Mouse (Mus musculus): ENCODE measurements around the gene Agbl4. TPM values are rescaled to one million over a fixed set of nuclear protein-coding genes. Genes with fewer than 3 reads are reported as not detected.
A peak's percentile ranks its signal among the peaks of the same experiment; 100 is the strongest.

Agbl4 gene
- total and polyA plus RNA-seq, 3 experiments = not detected

DNA sequence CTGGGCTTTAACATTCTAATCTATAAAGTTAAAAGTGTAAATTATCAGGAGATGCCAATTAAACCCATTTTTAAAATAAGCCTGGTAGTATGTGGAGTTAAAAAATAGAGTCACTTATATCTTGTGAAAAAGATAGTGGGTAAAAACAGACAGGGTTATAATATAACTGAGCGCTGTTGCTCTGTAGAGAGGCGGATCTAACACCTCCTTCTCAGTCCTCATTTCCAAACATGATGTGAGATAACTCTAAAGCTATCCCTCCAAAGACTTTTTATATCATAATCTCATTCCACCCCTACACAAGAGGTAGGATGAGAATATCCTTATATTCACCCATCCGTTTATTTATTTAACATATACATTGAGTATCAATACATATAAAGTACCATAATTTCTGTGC is 669.9 kb downstream of the Agbl4 start:
- in situ Hi-C loops (cut with MboI; ENCODE audit: low pct_ligation_motif_present, low pct_unique_long_range_greater_than_20kb, low sequenced_read_pairs) = no loop called here
- no peak overlapping the region for H3K9ac ChIP-seq (ENCODE audit: insufficient read depth, low read depth)
- no peaks in the 10 kb centered on the region for H3K79me2 ChIP-seq (replicated peaks; ENCODE audit: control insufficient read depth, extremely low read depth, insufficient read depth, poor library complexity, severe bottlenecking)
- no peaks in the 10 kb centered on the region for H3K36me3 ChIP-seq (replicated peaks in 1 of 2; ENCODE audit: control insufficient read depth in 1 of 2, insufficient read depth in 1 of 2, low read length in 1 of 2)
- no peak overlapping the region for H3K4me3 ChIP-seq (replicated peaks in 1 of 3; ENCODE audit: low read depth in 2 of 3, low read length in 2 of 3, poor library complexity in 1 of 3)
- H3K4me2 ChIP-seq (ENCODE audit: insufficient read depth, low read depth, poor library complexity, severe bottlenecking) = no peak overlapping the region
- DNase-seq (ENCODE audit: extremely low read depth) = no peak
- H3K27ac ChIP-seq (ENCODE audit: insufficient read depth, low read depth) = no peak overlapping the region
- H3K27me3 ChIP-seq (replicated peaks) = no peaks in the 10 kb centered on the region
- H3K9me3 ChIP-seq (replicated peaks; ENCODE audit: low read length) = no peaks in the 10 kb centered on the region
- dilution Hi-C loops (cut with MboI; ENCODE audit: extremely low pct_ligation_motif_present, extremely low pct_unique_long_range_greater_than_20kb, low sequenced_read_pairs) = no loop called here
- TF ChIP-seq JUN (IDR thresholded peaks at IDR 0.05; ENCODE audit: insufficient read depth, low read depth, low read length) (no peak), PAX5 (IDR thresholded peaks at IDR 0.05; ENCODE audit: low read length) (no peak), MAZ (IDR thresholded peaks at IDR 0.05; ENCODE audit: low read depth, low read length) (no peak), ZMIZ1 (IDR thresholded peaks at IDR 0.05; ENCODE audit: low read depth, low read length) (no peak), CHD2 (IDR thresholded peaks at IDR 0.05; ENCODE audit: low read length) (no peak), CHD1 (IDR thresholded peaks at IDR 0.05; ENCODE audit: low read depth, low read length) (no peak), TBP (conservative IDR thresholded peaks at IDR 0.05; ENCODE audit: low read depth, low read length) (no peak), USF2 (conservative IDR thresholded peaks at IDR 0.05; ENCODE audit: low read depth, low read length) (no peak), TCF12 (IDR thresholded peaks at IDR 0.05; ENCODE audit: low read depth, low read length) (no peak), IRF4 (IDR thresholded peaks at IDR 0.05; ENCODE audit: low read depth, low read length) (no peak)
- no peaks in the 10 kb centered on the region for H3K4me1 ChIP-seq (ENCODE audit: control insufficient read depth in 1 of 2, insufficient read depth in 2 of 2)

DNA sequence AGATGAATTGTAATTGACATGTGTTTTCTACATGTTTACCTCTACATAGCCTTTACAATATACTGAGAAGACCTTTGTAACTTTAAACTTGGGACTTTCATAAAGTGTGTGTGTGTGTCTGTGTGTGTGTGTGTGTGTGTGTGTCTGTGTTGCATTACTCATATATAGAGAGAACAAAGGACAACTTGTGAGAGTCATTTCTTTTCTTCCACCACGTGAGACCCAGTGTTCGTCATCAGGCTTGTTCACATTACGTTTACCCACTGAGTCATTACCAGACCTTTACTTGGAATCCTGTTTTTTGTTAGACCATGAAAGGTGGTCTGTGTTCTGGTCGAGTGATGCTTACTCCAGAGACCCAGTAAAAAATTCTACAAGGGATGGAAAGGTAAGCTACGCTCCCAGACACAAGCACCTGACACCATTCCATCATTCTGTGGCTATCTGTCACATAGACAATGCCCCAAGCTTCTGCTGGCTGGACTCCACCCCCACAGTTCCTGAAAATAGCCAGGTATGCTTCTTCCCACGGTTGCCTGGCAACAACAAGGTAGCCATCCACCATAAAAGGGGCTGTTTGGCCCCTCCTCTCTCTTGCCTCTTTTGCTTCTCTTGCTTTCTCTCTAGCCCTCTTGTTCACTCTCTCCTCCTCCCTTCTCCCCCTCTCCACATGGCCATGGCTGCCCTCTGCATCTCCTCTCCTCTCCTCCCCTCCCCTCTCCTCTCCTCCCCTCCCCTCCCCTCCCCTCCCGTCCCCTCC is 676.5 kb downstream of the Agbl4 start:
- peak; percentile 75 for TF ChIP-seq IRF4 (IDR thresholded peaks at IDR 0.05; ENCODE audit: low read depth, low read length)
- TF ChIP-seq BHLHE40 (IDR thresholded peaks at IDR 0.05; ENCODE audit: low read depth, low read length) = peak; percentile 86
- no peak for TF ChIP-seq SMC3 (IDR thresholded peaks at IDR 0.05; ENCODE audit: low read depth, low read length)
- TF ChIP-seq MAX (IDR thresholded peaks at IDR 0.05; ENCODE audit: low read length) = no peak; the same call in 1 of the 2 replicates
- TF ChIP-seq EP300 (IDR thresholded peaks at IDR 0.05; ENCODE audit: low read length) = peak; percentile 48; the same call in 1 of the 2 replicates
- peak; percentile 44; the same call in 1 of the 2 replicates for TF ChIP-seq JUN (IDR thresholded peaks at IDR 0.05; ENCODE audit: insufficient read depth, low read depth, low read length)
- no peak for TF ChIP-seq POLR2A (IDR thresholded peaks at IDR 0.05; ENCODE audit: low read depth, low read length)
- no peak for TF ChIP-seq CHD2 (IDR thresholded peaks at IDR 0.05; ENCODE audit: low read length)
- peak; percentile 59 for TF ChIP-seq JUND (conservative IDR thresholded peaks at IDR 0.05; ENCODE audit: low read depth, low read length)
- no peak for TF ChIP-seq CTCF (conservative IDR thresholded peaks at IDR 0.05 in 1 of 2, IDR thresholded peaks at IDR 0.05 in 1 of 2; ENCODE audit: low read depth in 2 of 2, low read length in 2 of 2)
- TF ChIP-seq GABPA (IDR thresholded peaks at IDR 0.05; ENCODE audit: insufficient replicate concordance, low read depth, low read length) = no peak
- TF ChIP-seq ETS1 (conservative IDR thresholded peaks at IDR 0.05; ENCODE audit: low read depth, low read length) = peak; percentile 69
- Histone ChIP-seq H3K27ac (ENCODE audit: insufficient read depth, low read depth) (no peak overlapping the region), H3K27me3 (replicated peaks) (no peaks in the 10 kb centered on the region), H3K4me1 (ENCODE audit: control insufficient read depth in 1 of 2, insufficient read depth in 2 of 2) (0 out of 4 replicates have a peak, but pooled peaks cover 0 to 2% of the 10 kb centered on the region in 2 experiments), H3K4me3 (replicated peaks in 1 of 3; ENCODE audit: low read depth in 2 of 3, low read length in 2 of 3, poor library complexity in 1 of 3) (no peak overlapping the region), H3K4me2 (ENCODE audit: insufficient read depth, low read depth, poor library complexity, severe bottlenecking) (no peak overlapping the region), H3K9ac (ENCODE audit: insufficient read depth, low read depth) (no peak overlapping the region), H3K36me3 (replicated peaks in 1 of 2; ENCODE audit: control insufficient read depth in 1 of 2, insufficient read depth in 1 of 2, low read length in 1 of 2) (no peaks in the 10 kb centered on the region), H3K79me2 (replicated peaks; ENCODE audit: control insufficient read depth, extremely low read depth, insufficient read depth, poor library complexity, severe bottlenecking) (no peaks in the 10 kb centered on the region), H3K9me3 (replicated peaks; ENCODE audit: low read length) (no peaks in the 10 kb centered on the region)
- dilution Hi-C loops (cut with MboI; ENCODE audit: extremely low pct_ligation_motif_present, extremely low pct_unique_long_range_greater_than_20kb, low sequenced_read_pairs) (no loop called here), in situ Hi-C loops (cut with MboI; ENCODE audit: low pct_ligation_motif_present, low pct_unique_long_range_greater_than_20kb, low sequenced_read_pairs) (no loop called here)
- peak; percentile 37 for DNase-seq (ENCODE audit: extremely low read depth)
